Mouse (Mus musculus) heart, embryonic 16.5 days (tissue): ENCODE data around the gene Tns3. TPM values are rescaled to one million over a fixed set of nuclear protein-coding genes. Genes with fewer than 3 reads are reported as not detected.

Source experiments
- ATAC-seq: fragments of 200-750 bp; cut with Nextera tagmentation; replicated peaks from 2 replicates; pipeline ENCODE4 v1.8.0; 2017; ENCODE audit warnings: moderate number of reproducible peaks; ENCODE audit not compliant: insufficient read depth, low FRiP score; ENCODE audit errors: extremely low read depth
- H3K27ac ChIP-seq: fragments of 300-500 bp; sonication (generic); 2 replicates; pipeline ENCODE4 v1.5.1; 2014; ENCODE audit warnings: mild to moderate bottlenecking, low read length, control low read depth, moderate library complexity
- H3K27me3 ChIP-seq: fragments of 300-500 bp; sonication (generic); 2 replicates; pipeline ENCODE4 v1.6.1; 2014; ENCODE audit warnings: low read length, mixed read lengths; ENCODE audit not compliant: control insufficient read depth, insufficient read depth
- H3K36me3 ChIP-seq: fragments of 300-500 bp; sonication (generic); 2 replicates; pipeline ENCODE4 v1.6.1; 2014; ENCODE audit not compliant: control insufficient read depth, insufficient read depth
- H3K4me1 ChIP-seq: fragments of 300-500 bp; sonication (generic); 2 replicates; pipeline ENCODE4 v1.6.1; 2014; ENCODE audit warnings: low read length, mixed read lengths; ENCODE audit not compliant: control insufficient read depth, insufficient read depth
- H3K4me2 ChIP-seq: fragments of 300-500 bp; sonication (generic); 2 replicates; pipeline ENCODE4 v1.6.1; 2014; ENCODE audit warnings: low read depth, mild to moderate bottlenecking, control low read depth, low read length
- H3K4me3 ChIP-seq: fragments of 300-500 bp; sonication (generic); 2 replicates; pipeline ENCODE4 v1.5.1; 2014; ENCODE audit warnings: mild to moderate bottlenecking, control low read depth, low read length
- H3K9ac ChIP-seq: fragments of 300-500 bp; sonication (generic); 2 replicates; pipeline ENCODE4 v1.6.1; 2014; ENCODE audit warnings: low read length, control low read depth
- H3K9me3 ChIP-seq: fragments of 300-500 bp; sonication (generic); replicated peaks from 2 replicates; pipeline ENCODE4 v1.6.1; 2016; ENCODE audit warnings: low read length; ENCODE audit not compliant: control insufficient read depth
- WGBS: fragments of 180-500 bp; shearing (Covaris S2); extraction: QIAGEN DNeasy Blood & Tissue Kit; methylation state at CpG from one replicate; pipeline ENCODE4 v1.1.7; 2014; 5-methylcytosine and 5-hydroxymethylcytosine counted together
- polyA plus RNA-seq: library from polyadenylated mRNA; unstranded; fragments of >200 nt; fragmentation: Nextera tagmentation; extraction: Ambion mirVana; gene quantifications from 2 replicates; pipeline ENCODE4 v1.2.1, GENCODE M21; 2015

Gene Tns3
- polyA plus RNA-seq, 1 experiment from 2014 or later = 20.2 TPM

DNA sequence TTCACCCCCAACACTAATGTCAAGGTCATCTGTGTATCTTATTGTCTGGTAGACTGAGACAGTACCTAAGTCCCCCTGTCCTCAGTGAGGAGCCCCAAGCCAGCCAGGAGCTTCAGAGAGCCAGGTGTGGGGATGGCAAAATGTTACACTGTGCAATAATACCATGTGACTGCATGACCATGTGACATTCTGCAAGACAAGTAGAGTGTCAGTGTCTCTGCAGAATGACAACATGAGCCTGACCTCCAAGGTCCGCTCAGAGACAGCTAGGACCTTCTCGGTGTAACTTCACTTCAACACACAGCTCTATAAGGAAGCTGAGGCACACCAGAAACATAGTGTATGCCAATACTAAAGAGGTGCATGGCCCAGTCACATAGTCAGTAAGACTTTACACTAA lies 20.1 kb downstream of the Tns3 start:
- Histone ChIP-seq H3K4me1 (peaks cover 28% of the 10 kb centered on the region), H3K4me3 (no peak overlapping the region), H3K9me3 (no peaks in the 10 kb centered on the region), H3K36me3 (no peaks in the 10 kb centered on the region), H3K4me2 (no peak overlapping the region), H3K9ac (no peak overlapping the region), H3K27ac (no peak overlapping the region), H3K27me3 (no peaks in the 10 kb centered on the region)
- WGBS = 88% methylated on average over 2 of the region's 2 CpGs
- no peak for ATAC-seq

DNA sequence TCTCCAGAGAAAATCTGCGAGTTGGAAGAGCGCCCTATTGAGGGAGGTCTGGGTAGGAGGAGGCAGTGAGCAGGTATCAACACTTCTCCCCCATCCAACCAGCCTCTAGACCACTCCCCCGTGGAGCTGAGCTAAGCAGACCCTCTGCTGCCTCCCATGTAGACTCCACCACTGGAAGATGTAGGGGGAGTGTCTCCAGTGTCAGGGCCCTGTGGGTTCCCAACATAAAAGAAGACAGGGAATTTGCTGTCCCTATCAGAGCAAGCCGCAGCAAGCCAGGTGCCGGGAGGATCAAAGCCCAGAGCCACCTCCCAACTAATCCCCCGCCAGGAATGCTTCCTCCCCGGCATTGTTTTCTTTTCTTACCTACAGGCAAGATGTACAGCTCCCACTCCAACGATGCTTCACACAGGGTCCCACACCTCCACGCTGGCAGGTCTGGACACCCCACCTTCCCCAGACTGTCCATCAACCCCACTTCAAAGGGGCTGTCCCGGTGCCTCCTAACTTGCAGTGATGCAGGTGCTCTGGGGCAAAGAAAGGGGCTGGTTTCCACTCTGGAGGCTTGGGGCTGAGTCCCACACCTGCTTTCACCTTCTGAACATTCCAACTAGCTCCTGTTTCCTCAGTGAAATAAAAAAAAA lies 22.6 kb downstream of the Tns3 start:
- no peaks in the 10 kb centered on the region for H3K36me3 ChIP-seq
- 38% methylated on average over 10 of the region's 10 CpGs for WGBS
- no peak for ATAC-seq
- no peaks in the 10 kb centered on the region for H3K27me3 ChIP-seq
- H3K4me3 ChIP-seq = no peak overlapping the region
- no peak overlapping the region for H3K9ac ChIP-seq
- no peaks in the 10 kb centered on the region for H3K9me3 ChIP-seq
- peaks cover 30% of the 10 kb centered on the region for H3K4me1 ChIP-seq
- no peak overlapping the region for H3K4me2 ChIP-seq
- no peak overlapping the region for H3K27ac ChIP-seq

DNA sequence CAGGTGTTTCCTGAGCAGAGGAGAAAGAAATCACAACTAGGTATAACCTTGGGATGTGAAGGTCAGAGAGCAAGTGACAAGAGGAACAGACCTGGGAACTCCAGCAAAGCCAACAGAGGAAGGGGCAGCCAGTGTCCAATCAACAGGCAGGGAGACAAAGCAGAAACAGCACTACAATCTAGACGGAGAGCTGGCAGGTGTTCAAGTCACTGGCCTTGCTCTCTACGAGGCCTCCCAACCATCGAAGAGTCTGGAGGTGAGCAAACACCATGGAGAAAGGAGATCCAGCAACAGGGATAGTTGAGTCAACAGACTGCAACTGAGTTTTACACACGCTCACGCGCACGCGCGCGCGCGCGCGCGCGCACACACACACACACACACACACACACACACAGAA lies 24.6 kb downstream of the Tns3 start:
- Histone ChIP-seq H3K36me3 (no peaks in the 10 kb centered on the region), H3K4me3 (no peak overlapping the region), H3K9me3 (no peaks in the 10 kb centered on the region), H3K27ac (peak overlapping the region; percentile 40), H3K9ac (no peak overlapping the region), H3K27me3 (no peaks in the 10 kb centered on the region), H3K4me1 (peaks cover 30% of the 10 kb centered on the region), H3K4me2 (no peak overlapping the region)
- 84% methylated on average over 16 of the region's 16 CpGs for WGBS
- no peak for ATAC-seq

DNA sequence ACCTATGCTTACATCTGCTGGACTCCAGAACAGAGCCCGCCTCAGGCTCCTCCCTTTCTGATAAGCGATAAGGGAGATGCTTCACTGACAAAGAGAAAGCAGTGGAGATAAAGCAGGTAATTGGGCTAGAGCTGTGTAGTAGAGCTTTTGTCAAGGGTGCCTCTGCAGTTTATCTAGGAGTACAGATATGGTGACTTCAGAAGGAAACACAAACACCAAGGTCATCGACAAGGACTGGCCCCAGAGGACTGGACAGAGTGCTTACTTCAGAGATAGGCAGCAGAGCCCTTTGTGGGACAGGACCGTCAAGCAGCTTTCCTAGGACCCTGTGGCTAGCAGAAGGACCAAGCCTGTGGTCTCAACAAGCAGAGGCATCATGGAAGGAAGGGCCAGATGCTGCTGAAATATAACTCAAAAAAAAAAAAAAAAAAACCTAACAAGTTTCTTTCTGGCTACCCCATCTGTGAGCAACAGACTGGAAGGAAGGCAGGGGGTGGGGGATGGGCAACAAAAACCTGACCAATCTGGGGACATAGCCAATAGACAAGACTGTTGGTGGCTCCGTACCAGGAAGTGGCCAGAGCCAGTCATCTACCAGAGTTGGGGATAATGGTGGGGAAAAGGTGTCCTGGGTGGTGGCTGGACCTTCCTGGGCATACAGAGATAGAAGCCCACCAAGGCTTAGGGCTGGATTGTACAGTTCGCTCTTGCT lies 25.2 kb downstream of the Tns3 start:
- no peak overlapping the region for H3K4me3 ChIP-seq
- no peaks in the 10 kb centered on the region for H3K36me3 ChIP-seq
- no peaks in the 10 kb centered on the region for H3K27me3 ChIP-seq
- 43% methylated on average over 6 of the region's 6 CpGs for WGBS
- H3K9me3 ChIP-seq = no peaks in the 10 kb centered on the region
- no peak for ATAC-seq
- H3K4me1 ChIP-seq = peaks cover 36% of the 10 kb centered on the region
- no peak overlapping the region for H3K4me2 ChIP-seq
- no peak overlapping the region for H3K9ac ChIP-seq
- peak overlapping the region; percentile 40 for H3K27ac ChIP-seq

DNA sequence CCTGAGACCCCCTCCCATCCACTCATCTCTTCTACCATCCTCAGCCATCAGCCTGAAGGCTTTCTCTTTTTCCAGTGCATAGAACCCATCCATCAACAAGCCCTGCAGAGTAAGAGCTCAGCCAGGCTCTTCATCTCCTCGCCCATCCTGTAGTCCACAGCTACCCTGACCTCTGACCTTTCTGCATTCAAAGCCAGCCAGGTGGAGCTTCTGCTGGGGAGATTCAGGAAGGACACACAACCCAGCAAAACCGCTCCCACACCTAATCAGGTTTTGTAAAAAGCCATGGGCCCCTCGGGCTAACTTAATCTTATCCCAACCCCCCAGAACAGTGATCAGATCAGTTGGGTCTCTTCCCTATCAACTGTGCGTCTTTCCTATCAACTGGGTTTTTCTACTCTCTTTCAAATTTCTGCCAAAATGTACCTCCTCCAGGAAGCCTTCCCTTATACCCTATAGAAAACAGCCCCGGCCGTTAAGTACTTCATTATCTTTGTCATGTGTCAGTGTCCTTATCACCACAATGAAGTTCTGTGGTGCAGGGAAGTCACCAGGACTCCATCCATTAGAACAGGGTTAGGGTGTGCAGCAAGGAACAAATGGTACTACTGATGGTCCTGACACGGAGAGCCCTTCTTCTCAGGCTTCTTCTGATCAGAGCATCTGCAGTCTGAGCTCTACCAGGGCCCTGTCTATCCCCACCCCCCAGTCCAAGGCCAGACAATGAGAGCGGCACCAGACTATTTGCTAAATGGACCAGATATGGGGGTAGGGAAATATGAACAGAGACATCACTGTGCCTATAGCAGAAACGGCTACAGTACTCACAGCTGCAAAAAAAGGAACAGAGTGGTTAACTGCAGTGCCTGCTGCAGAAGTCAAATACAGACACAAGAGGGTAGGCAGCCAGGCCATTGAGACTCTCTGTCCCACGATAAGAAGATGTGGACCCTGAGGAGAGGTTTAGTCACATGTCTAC lies 26.6 kb downstream of the Tns3 start:
- ATAC-seq = no peak
- Histone ChIP-seq H3K36me3 (no peaks in the 10 kb centered on the region), H3K9me3 (no peaks in the 10 kb centered on the region), H3K4me3 (no peak overlapping the region), H3K9ac (no peak overlapping the region), H3K4me1 (peaks cover 38% of the 10 kb centered on the region), H3K4me2 (no peak overlapping the region), H3K27me3 (no peaks in the 10 kb centered on the region), H3K27ac (no peak overlapping the region)
- 62% methylated on average over 10 of the region's 10 CpGs for WGBS

DNA sequence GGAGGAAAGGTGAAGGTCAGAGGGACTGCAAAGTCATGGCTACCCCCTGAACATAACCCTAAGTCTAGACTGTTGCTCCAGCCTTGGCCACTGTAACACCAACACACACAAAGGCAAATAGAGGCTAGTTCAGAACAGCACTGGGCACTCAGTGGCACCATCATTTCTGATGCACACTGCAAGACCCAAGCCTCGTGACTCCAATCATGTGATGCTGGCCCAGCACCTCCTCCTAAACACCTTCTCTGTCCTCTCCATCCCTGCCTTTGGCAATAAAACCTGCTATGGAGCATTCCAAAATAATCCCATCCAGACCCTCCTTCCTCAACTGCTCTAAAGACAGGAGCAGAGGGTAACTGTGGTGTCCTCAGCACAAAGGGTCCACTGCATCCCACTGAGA lies 27.7 kb downstream of the Tns3 start:
- Histone ChIP-seq H3K4me1 (peaks cover 38% of the 10 kb centered on the region), H3K27me3 (no peaks in the 10 kb centered on the region), H3K4me2 (no peak overlapping the region), H3K27ac (no peak overlapping the region), H3K36me3 (no peaks in the 10 kb centered on the region), H3K9me3 (no peaks in the 10 kb centered on the region), H3K4me3 (no peak overlapping the region), H3K9ac (no peak overlapping the region)
- 86% methylated on average over 1 of the region's 1 CpGs for WGBS
- no peak for ATAC-seq

DNA sequence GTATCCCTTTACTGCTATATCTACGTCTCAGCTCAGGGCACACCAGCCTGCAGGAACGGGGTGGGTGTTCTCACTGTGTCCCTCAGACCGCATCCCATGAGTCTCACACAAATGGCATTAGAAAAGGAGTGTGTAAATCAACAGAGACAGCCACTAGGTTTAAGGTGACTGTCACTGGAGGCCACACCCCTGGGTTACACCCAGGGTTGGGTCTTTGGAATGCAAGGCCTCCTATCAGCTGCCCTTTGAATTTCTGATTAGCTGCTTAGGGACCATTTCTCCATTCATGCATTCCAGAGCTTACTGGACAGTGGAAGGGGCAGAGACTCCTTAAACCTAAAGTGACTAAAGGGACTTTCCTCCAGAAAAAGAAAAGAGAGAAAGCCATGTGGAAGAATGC lies 28.6 kb downstream of the Tns3 start:
- no peaks in the 10 kb centered on the region for H3K27me3 ChIP-seq
- H3K4me1 ChIP-seq = peaks cover 36% of the 10 kb centered on the region
- H3K9me3 ChIP-seq = no peaks in the 10 kb centered on the region
- no peak overlapping the region for H3K27ac ChIP-seq
- no peak overlapping the region for H3K4me3 ChIP-seq
- H3K36me3 ChIP-seq = no peaks in the 10 kb centered on the region
- no peak overlapping the region for H3K9ac ChIP-seq
- H3K4me2 ChIP-seq = no peak overlapping the region
- no peak for ATAC-seq
- 85% methylated on average over 3 of the region's 3 CpGs for WGBS

DNA sequence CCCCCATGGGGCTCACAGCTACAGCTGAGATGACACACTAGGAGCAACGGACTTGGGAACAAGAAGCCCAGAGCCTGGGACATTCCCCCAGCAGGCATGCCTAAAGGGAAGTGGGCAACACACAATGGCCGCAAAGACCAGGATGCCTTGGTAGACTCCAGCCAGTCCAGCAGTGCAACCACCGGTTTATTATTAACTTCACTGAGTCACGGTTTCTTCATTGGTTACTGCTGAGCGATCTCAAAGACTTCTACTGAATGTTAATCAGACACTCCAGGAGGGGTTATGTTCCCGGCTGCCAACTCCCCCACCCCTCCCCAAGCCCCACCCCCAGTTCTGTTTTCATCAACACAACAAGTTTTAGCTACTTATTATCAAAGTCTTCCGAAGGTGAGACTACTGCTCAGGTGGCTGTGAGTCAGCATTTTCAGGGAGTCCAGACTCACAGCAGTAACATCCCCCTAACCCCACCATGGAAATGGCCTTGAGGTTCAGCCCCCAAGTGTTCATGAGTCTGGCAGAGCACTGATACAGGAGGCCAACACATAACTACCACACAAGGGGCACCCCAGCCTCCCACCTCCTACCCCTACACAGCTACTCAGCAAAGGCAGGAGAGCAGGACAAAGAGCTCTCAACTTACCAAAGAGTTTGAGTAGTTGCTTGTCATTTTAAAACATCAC lies 29.5 kb downstream of the Tns3 start:
- Histone ChIP-seq H3K9ac (no peak overlapping the region), H3K4me3 (no peak overlapping the region), H3K4me2 (no peak overlapping the region), H3K27me3 (no peaks in the 10 kb centered on the region), H3K9me3 (no peaks in the 10 kb centered on the region), H3K36me3 (no peaks in the 10 kb centered on the region), H3K27ac (no peak overlapping the region), H3K4me1 (peaks cover 31% of the 10 kb centered on the region)
- ATAC-seq = no peak
- 66% methylated on average over 7 of the region's 7 CpGs for WGBS
